Comparison of ENCODE assay signal across 18 mouse cellular contexts in genomic region chr8:116756174-116756573, GRCm38 (mm10).
"Had no signal": no experiment of that assay in that cellular context is flagged by ENCODE, and none has a peak within 500 bp of the region (broad histone marks: within the 10 kb centered on the region; RNA-seq: fewer than 3 reads in every experiment).

No protein-coding gene starts in this region.

- H3K36me3 ChIP-seq: heart, embryonic 13.5 days; heart, embryonic 15.5 days; hindbrain, embryonic 10.5 days; hindbrain, embryonic 12.5 days; intestine, embryonic 15.5 days; limb, embryonic 10.5 days; limb, embryonic 12.5 days; liver, embryonic 13.5 days; liver, embryonic 15.5 days had no signal

- ATAC-seq: hindbrain, embryonic 16.5 days; intestine, embryonic 15.5 days; intestine, postnatal 0 days; liver, postnatal 0 days had no signal

- H3K9ac ChIP-seq: heart, embryonic 13.5 days; heart, embryonic 15.5 days; hindbrain, embryonic 12.5 days; hindbrain, embryonic 14.5 days; intestine, embryonic 15.5 days; limb, embryonic 12.5 days; liver, embryonic 13.5 days; liver, embryonic 15.5 days; liver, postnatal 0 days had no signal

- H3K27me3 ChIP-seq: heart, embryonic 13.5 days; heart, embryonic 15.5 days; hindbrain, embryonic 12.5 days; intestine, embryonic 15.5 days; limb, embryonic 12.5 days; liver, embryonic 13.5 days; liver, embryonic 15.5 days had no signal

- H3K4me1 ChIP-seq: heart, embryonic 13.5 days; heart, embryonic 15.5 days; hindbrain, embryonic 10.5 days; hindbrain, embryonic 12.5 days; intestine, embryonic 15.5 days; limb, embryonic 10.5 days; limb, embryonic 12.5 days; liver, embryonic 13.5 days; liver, embryonic 15.5 days had no signal

- DNase-seq: gastrocnemius, postnatal 25 days; liver, embryonic 13.5 days had no signal

- H3K4me2 ChIP-seq: heart, embryonic 11.5 days; heart, embryonic 13.5 days; heart, embryonic 15.5 days; hindbrain, embryonic 12.5 days; hindbrain, embryonic 14.5 days; intestine, embryonic 15.5 days; limb, embryonic 12.5 days; liver, embryonic 11.5 days; liver, embryonic 13.5 days; liver, embryonic 15.5 days had no signal

- H3K4me3 ChIP-seq: heart, embryonic 13.5 days; heart, embryonic 15.5 days; hindbrain, embryonic 10.5 days; hindbrain, embryonic 12.5 days; intestine, embryonic 15.5 days; layer of hippocampus, adult 2 months; left cerebral cortex, adult 2 months; limb, embryonic 10.5 days; limb, embryonic 12.5 days; liver, embryonic 13.5 days; liver, embryonic 15.5 days had no signal

- H3K9me3 ChIP-seq: heart, embryonic 13.5 days; heart, embryonic 15.5 days; hindbrain, embryonic 10.5 days; hindbrain, embryonic 12.5 days; intestine, embryonic 15.5 days; limb, embryonic 10.5 days; limb, embryonic 12.5 days; liver, embryonic 13.5 days; liver, embryonic 15.5 days had no signal

- H3K27ac ChIP-seq: heart, embryonic 13.5 days; heart, embryonic 15.5 days; hindbrain, embryonic 10.5 days; hindbrain, embryonic 12.5 days; hindbrain, embryonic 14.5 days; intestine, embryonic 15.5 days; layer of hippocampus, adult 2 months; left cerebral cortex, adult 2 months; limb, embryonic 10.5 days; limb, embryonic 12.5 days; liver, embryonic 13.5 days; liver, embryonic 15.5 days had no signal
